Mouse (Mus musculus): ENCODE measurements around the gene Gabrd. TPM values are rescaled to one million over a fixed set of nuclear protein-coding genes. Genes with fewer than 3 reads are reported as not detected.

Gabrd gene
- polyA plus RNA-seq, 1 experiment = 0.02 TPM

DNA sequence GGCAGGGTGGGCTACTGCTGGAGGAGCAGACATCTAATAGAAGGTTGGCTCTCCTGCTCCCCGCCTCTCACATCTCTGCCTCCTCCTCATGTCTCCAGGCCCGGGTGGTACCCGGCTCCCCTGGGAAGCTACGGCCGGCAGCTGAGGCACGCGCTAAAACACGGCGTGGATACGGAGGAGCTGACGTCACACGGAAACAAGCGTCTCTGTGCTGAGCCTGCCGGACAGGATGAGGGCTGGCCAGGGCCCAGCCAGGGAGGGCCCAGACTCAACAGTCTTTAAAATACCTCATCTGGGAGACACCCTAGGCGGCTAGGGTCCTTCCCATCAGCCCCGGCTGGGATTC lies 52.3 kb downstream of the Gabrd start:
- no peak for TF ChIP-seq CTCF (IDR thresholded peaks at IDR 0.05; ENCODE audit: extremely low read depth, insufficient read depth, insufficient read length, insufficient replicate concordance)
- no peak for TF ChIP-seq POLR2A (IDR thresholded peaks at IDR 0.05; ENCODE audit: low read depth, low read length)
- Histone ChIP-seq H3K27ac (ENCODE audit: insufficient read depth, low read length) (no peak overlapping the region), H3K36me3 (ENCODE audit: control insufficient read depth, insufficient read depth, low read length) (no peaks in the 10 kb centered on the region), H3K4me1 (ENCODE audit: control insufficient read depth, insufficient read depth, insufficient read length) (no peaks in the 10 kb centered on the region), H3K4me3 (ENCODE audit: extremely low read depth, insufficient read depth, insufficient read length) (peak overlapping the region; percentile 12; the same call in 1 of the 2 replicates), H3K27me3 (ENCODE audit: control insufficient read depth, insufficient read depth, low read length) (peaks cover 2% of the 10 kb centered on the region)
- no peak for DNase-seq (ENCODE audit: low read depth in 1 of 2, low spot score in 2 of 2)
- 4% methylated on average over 16 of the region's 16 CpGs for WGBS

DNA sequence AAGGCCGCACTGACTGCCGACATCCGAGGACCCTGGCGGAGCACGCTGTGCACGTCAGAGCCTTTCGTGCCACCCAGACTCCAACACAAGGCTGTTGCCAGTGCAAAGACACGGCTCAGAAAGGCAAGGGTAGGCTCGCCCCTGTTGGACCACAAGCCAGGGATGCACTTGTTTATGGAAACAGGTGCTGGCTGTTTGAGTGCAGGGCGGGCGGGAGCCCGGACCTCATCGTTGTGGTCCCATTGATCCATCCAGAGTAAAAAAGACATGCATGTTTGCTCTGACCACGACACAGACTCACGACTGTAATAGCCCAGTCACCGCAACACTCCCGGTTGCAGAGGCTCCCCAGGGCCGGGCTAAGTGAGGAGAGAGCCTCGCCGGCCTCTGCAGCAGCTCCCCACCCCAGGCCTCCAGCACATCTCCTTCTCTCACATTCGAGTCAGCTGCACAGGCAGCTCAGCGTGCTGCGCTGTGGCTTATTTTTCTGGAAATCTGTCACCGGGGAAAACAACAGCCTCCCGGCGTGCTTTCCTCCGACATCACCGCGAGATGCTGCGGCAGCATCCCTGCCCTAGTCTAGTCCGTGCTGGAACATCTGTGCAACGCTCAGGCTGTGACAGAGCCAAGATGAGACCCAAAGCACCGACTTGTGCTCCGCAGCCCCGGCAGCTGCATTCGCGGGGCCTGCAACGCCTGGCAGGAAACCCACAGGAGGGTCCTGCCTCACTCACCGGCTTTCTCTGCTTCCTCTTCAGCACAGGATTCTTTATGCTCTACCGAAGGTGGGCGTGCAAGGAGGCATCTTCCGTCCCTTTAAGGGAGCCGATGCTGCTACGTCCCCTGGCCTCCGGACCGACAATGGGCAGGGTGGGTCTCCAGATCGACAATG lies 53.0 kb downstream of the Gabrd start:
- Histone ChIP-seq H3K36me3 (ENCODE audit: control insufficient read depth, insufficient read depth, low read length) (no peaks in the 10 kb centered on the region), H3K27ac (ENCODE audit: insufficient read depth, low read length) (no peak overlapping the region), H3K27me3 (ENCODE audit: control insufficient read depth, insufficient read depth, low read length) (peaks cover 2% of the 10 kb centered on the region), H3K4me1 (ENCODE audit: control insufficient read depth, insufficient read depth, insufficient read length) (no peaks in the 10 kb centered on the region), H3K4me3 (ENCODE audit: extremely low read depth, insufficient read depth, insufficient read length) (peak overlapping the region; percentile 12; the same call in 1 of the 2 replicates)
- WGBS = 15% methylated on average over 47 of the region's 47 CpGs
- DNase-seq (ENCODE audit: low read depth in 1 of 2, low spot score in 2 of 2) = no peak
- TF ChIP-seq CTCF (IDR thresholded peaks at IDR 0.05; ENCODE audit: extremely low read depth, insufficient read depth, insufficient read length, insufficient replicate concordance) (no peak), POLR2A (IDR thresholded peaks at IDR 0.05; ENCODE audit: low read depth, low read length) (no peak)

DNA sequence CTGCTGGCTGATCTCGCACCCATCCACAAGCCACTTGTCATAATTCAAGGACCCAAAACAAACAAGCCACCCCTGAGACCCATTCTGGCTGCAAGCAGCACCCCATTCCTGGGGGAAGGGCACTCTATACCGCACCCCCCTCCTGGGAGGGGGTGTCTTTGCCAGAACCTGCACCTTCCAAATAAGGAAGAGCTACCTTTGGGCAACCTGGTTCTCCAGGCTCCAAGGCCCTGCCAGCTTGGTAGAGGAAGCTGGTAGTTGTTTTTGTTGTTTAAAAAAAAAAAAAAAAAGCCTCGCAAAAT lies 53.7 kb downstream of the Gabrd start:
- Histone ChIP-seq H3K36me3 (ENCODE audit: control insufficient read depth, insufficient read depth, low read length) (no peaks in the 10 kb centered on the region), H3K27me3 (ENCODE audit: control insufficient read depth, insufficient read depth, low read length) (peaks cover 2% of the 10 kb centered on the region), H3K4me1 (ENCODE audit: control insufficient read depth, insufficient read depth, insufficient read length) (no peaks in the 10 kb centered on the region), H3K27ac (ENCODE audit: insufficient read depth, low read length) (no peak overlapping the region), H3K4me3 (ENCODE audit: extremely low read depth, insufficient read depth, insufficient read length) (no peak overlapping the region)
- WGBS = 39% methylated on average over 3 of the region's 3 CpGs
- DNase-seq (ENCODE audit: low read depth in 1 of 2, low spot score in 2 of 2) = no peak
- TF ChIP-seq POLR2A (IDR thresholded peaks at IDR 0.05; ENCODE audit: low read depth, low read length) (no peak), CTCF (IDR thresholded peaks at IDR 0.05; ENCODE audit: extremely low read depth, insufficient read depth, insufficient read length, insufficient replicate concordance) (no peak)

DNA sequence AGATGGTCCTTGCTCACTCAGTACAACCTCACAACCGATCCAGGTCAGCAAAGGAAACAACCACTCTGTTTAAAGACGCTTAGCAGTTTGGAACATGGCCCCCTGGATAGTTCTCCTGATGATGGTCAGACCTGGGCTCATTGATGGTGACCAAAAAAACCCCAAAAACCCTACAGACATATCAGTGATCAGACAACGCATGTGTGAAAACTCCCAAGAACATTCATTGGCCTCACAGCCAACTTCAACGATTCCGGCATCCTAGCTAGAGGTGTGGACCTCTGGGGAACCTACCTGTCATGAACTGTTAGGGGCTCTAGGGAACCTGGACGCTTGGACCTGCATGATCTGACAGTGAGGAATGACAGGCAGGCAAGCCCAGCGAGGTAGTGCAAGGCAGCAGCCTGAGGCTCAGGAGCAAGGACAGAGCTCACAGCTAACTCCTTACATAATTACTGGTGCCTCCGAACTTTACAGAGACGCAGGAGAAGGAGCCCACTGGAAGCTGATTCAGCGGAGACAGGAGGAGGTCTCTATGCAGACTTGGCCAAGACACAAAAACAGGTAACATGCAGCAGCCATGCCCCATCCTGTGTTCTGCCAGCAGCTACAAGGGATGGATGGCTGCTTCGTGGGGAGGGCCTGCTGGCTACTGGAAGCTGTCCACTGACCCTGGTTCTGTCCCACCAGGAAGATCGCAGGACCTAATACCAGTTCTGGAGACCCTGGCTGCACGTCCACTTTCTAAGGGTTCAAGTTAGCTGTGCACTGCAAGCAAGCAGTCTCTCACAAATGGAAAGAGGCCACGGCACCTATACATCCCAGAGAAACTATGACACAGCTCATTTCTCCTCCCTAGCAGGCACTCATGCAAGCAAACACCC lies 54.3 kb downstream of the Gabrd start:
- H3K36me3 ChIP-seq (ENCODE audit: control insufficient read depth, insufficient read depth, low read length) = no peaks in the 10 kb centered on the region
- 83% methylated on average over 14 of the region's 14 CpGs for WGBS
- no peak for DNase-seq (ENCODE audit: low read depth in 1 of 2, low spot score in 2 of 2)
- no peak overlapping the region for H3K4me3 ChIP-seq (ENCODE audit: extremely low read depth, insufficient read depth, insufficient read length)
- TF ChIP-seq POLR2A (IDR thresholded peaks at IDR 0.05; ENCODE audit: low read depth, low read length) (no peak), CTCF (IDR thresholded peaks at IDR 0.05; ENCODE audit: extremely low read depth, insufficient read depth, insufficient read length, insufficient replicate concordance) (no peak)
- H3K4me1 ChIP-seq (ENCODE audit: control insufficient read depth, insufficient read depth, insufficient read length) = no peaks in the 10 kb centered on the region
- peaks cover 2% of the 10 kb centered on the region for H3K27me3 ChIP-seq (ENCODE audit: control insufficient read depth, insufficient read depth, low read length)
- H3K27ac ChIP-seq (ENCODE audit: insufficient read depth, low read length) = no peak overlapping the region

DNA sequence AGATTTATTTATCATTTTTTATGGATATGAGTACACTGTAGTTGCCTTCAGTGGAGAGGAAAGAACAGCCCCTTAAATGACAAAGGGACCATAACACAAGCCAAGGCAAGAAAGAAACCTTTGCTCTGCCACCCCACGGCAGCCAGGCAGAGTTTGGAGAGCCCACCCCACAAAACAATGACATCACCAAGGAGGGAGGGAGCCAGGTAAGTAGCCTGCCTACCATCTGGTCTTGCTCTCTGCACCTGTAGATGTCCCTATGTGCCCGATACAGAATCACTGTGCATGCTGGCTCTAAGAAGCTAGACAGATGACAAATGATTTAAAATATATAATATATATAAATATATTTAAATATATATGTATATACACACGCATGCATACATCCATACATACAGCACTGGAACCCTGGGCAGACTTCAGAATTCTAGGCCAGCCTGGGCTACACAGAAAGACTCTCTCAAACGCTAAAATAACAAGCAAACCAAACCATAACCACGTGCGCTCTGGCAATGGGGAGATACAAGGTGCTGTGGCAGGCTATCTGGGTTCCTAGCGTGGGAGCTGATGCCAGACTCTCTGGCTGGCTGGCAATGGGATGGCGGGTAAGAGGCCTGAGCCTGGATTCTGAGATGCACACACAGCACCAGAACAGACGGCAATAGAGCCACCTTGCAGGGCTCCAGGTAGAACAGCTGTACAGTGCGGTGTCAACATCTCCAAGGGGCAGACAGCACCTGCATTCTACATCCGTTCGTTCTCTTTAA lies 61.4 kb downstream of the Gabrd start:
- no peaks in the 10 kb centered on the region for H3K27me3 ChIP-seq (ENCODE audit: control insufficient read depth, insufficient read depth, low read length)
- H3K36me3 ChIP-seq (ENCODE audit: control insufficient read depth, insufficient read depth, low read length) = no peaks in the 10 kb centered on the region
- H3K4me1 ChIP-seq (ENCODE audit: control insufficient read depth, insufficient read depth, insufficient read length) = no peaks in the 10 kb centered on the region
- 88% methylated on average over 12 of the region's 12 CpGs for WGBS
- DNase-seq (ENCODE audit: low read depth in 1 of 2, low spot score in 2 of 2) = no peak
- H3K27ac ChIP-seq (ENCODE audit: insufficient read depth, low read length) = no peak overlapping the region
- H3K4me3 ChIP-seq (ENCODE audit: extremely low read depth, insufficient read depth, insufficient read length) = no peak overlapping the region
- TF ChIP-seq CTCF (IDR thresholded peaks at IDR 0.05; ENCODE audit: extremely low read depth, insufficient read depth, insufficient read length, insufficient replicate concordance) (no peak), POLR2A (IDR thresholded peaks at IDR 0.05; ENCODE audit: low read depth, low read length) (no peak)

Other genes with a start within 250 kb of the Gabrd start
- gene Ski, start 175.5 kb downstream of the Gabrd start, polyA plus RNA-seq (2012; rRNA removed) = 32.2 and 40.6 TPM in 2 replicates
- 43.2 and 64.8 TPM in 2 replicates for gene Faap20, start 148.3 kb downstream of the Gabrd start, polyA plus RNA-seq (2012; rRNA removed)
- 2.9 and 3.0 TPM in 2 replicates for gene Prkcz, start 36.8 kb downstream of the Gabrd start, polyA plus RNA-seq (2012; rRNA removed)
- 0.13 and 0.72 TPM in 2 replicates for gene Cfap74, start 11.1 kb upstream of the Gabrd start, polyA plus RNA-seq (2012; rRNA removed)
- 0.26 and 0.28 TPM in 2 replicates for gene Tmem52, start 71.0 kb upstream of the Gabrd start, polyA plus RNA-seq (2012; rRNA removed)
- gene Gnb1, start 93.2 kb upstream of the Gabrd start, polyA plus RNA-seq (2012; rRNA removed) = 325 and 341 TPM in 2 replicates
- 75.3 and 90.7 TPM in 2 replicates for gene Nadk, start 164.3 kb upstream of the Gabrd start, polyA plus RNA-seq (2012; rRNA removed)
- 6.2 and 7.1 TPM in 2 replicates for gene Slc35e2, start 203.3 kb upstream of the Gabrd start, polyA plus RNA-seq (2012; rRNA removed)
- 25.8 and 27.8 TPM in 2 replicates for gene Cdk11b, start 226.7 kb upstream of the Gabrd start, polyA plus RNA-seq (2012; rRNA removed)
- gene Gm10563, start 247.3 kb upstream of the Gabrd start, polyA plus RNA-seq (2012; rRNA removed) = not detected in 2 replicates

All from spleen, adult 2 months (tissue).